Mouse (Mus musculus): ENCODE measurements around the gene Hmcn1. TPM values are rescaled to one million over a fixed set of nuclear protein-coding genes. Genes with fewer than 3 reads are reported as not detected.
A peak's percentile ranks its signal among the peaks of the same experiment; 100 is the strongest.

Hmcn1 gene
- polyA plus RNA-seq, 1 experiment = 1.6 TPM

DNA sequence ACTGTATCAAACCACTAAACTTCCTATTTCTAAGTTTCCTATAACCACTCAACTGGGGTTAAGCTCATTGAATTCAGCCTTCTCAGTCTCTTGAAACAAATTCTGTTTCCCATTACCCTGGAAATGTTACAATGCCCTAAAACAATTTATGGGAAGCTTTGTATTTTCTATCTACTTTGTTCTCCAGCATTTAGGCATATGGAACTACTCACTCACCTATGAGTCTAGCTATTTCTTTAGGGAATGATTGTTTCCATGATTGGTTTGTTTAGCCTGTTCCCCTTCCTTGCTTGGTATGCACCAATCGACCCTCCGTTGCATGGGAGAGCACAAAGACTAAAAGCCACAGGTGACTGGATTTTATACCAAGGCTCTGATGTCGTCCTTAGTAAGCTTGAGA is 446.8 kb downstream of the Hmcn1 start:
- Histone ChIP-seq H3K9ac (ENCODE audit: low read depth, poor library complexity, severe bottlenecking) (no peak overlapping the region), H3K36me3 (ENCODE audit: control insufficient read depth, insufficient read depth, low read length, poor library complexity, severe bottlenecking) (no peaks in the 10 kb centered on the region), H3K4me3 (ENCODE audit: low read depth, low read length) (no peak overlapping the region), H3K4me1 (ENCODE audit: control insufficient read depth, insufficient read depth, low read length) (no peaks in the 10 kb centered on the region), H3K27me3 (ENCODE audit: control insufficient read depth, insufficient read depth, low read length, poor library complexity, severe bottlenecking) (no peaks in the 10 kb centered on the region), H3K9me3 (replicated peaks; ENCODE audit: control insufficient read depth, insufficient read depth, low read length, poor library complexity, severe bottlenecking) (no peaks in the 10 kb centered on the region), H3K27ac (ENCODE audit: insufficient read depth, low read length) (no peak overlapping the region)
- TF ChIP-seq POLR2A (IDR thresholded peaks at IDR 0.05; ENCODE audit: insufficient read depth, low read length) = no peak
- TF ChIP-seq EP300 (IDR thresholded peaks at IDR 0.05; ENCODE audit: insufficient read depth, low read depth, low read length) = no peak
- no peak for TF ChIP-seq CTCF (IDR thresholded peaks at IDR 0.05; ENCODE audit: low read depth, low read length)

DNA sequence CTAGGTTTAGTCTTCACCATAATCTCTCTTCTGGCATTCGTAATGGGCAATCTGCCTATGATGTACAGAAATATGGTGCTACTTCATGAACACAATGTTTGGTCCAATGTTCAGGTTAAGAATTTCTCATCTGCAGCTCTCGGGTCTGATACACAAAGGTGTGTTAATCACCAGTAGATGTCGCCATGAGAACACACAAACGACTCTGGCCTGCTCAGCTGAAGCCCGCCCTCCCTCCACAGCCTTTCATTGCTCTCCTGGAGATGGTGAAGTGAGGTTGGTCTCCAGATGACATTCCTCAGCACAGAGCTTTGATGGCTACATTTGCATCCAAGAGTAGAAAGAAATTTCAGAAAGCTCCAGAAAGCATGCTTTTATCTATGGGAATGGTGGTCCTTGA is 453.0 kb downstream of the Hmcn1 start:
- no peak for TF ChIP-seq POLR2A (IDR thresholded peaks at IDR 0.05; ENCODE audit: insufficient read depth, low read length)
- peak; percentile 67 for TF ChIP-seq CTCF (IDR thresholded peaks at IDR 0.05; ENCODE audit: low read depth, low read length)
- TF ChIP-seq EP300 (IDR thresholded peaks at IDR 0.05; ENCODE audit: insufficient read depth, low read depth, low read length) = no peak
- Histone ChIP-seq H3K4me3 (ENCODE audit: low read depth, low read length) (no peak overlapping the region), H3K36me3 (ENCODE audit: control insufficient read depth, insufficient read depth, low read length, poor library complexity, severe bottlenecking) (no peaks in the 10 kb centered on the region), H3K27ac (ENCODE audit: insufficient read depth, low read length) (no peak overlapping the region), H3K27me3 (ENCODE audit: control insufficient read depth, insufficient read depth, low read length, poor library complexity, severe bottlenecking) (0 out of 2 replicates have a peak, but pooled peaks cover under 1% of the 10 kb centered on the region), H3K9me3 (replicated peaks; ENCODE audit: control insufficient read depth, insufficient read depth, low read length, poor library complexity, severe bottlenecking) (no peaks in the 10 kb centered on the region), H3K9ac (ENCODE audit: low read depth, poor library complexity, severe bottlenecking) (no peak overlapping the region), H3K4me1 (ENCODE audit: control insufficient read depth, insufficient read depth, low read length) (no peaks in the 10 kb centered on the region)

DNA sequence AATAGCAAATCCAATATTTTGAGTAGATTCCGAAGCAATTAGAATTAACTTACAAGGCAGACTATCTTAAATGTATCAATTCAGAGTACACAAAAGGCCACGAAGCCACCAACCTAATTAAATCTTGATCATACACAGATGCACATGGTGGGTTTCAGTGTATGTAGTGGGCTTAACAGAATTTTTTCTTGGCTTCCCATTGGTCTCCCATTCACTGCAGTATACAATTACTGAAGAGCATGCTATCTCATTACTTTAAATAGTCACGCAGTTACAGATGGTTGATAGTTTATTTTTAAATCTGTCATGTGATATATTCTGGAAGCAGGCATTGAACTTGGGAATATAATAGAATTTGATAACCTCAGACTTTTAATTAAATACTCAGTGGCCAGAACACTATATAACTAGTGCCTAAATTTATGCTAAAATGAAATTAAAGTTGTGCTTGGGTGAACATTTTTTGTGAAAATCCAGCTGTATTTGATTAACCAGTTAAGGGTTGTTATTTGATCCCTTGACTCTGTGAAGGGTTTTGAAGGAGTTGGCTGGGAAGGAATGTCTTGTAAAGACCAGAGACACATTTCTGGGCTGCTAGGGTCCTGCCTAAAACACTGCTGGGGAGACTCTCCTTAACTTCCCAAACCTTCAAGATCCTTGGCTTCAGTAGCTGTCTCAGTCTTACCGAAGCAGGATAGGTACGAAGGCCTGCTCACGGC is 455.7 kb downstream of the Hmcn1 start:
- H3K4me1 ChIP-seq (ENCODE audit: control insufficient read depth, insufficient read depth, low read length) = no peaks in the 10 kb centered on the region
- 0 out of 2 replicates have a peak, but pooled peaks cover 1% of the 10 kb centered on the region for H3K27me3 ChIP-seq (ENCODE audit: control insufficient read depth, insufficient read depth, low read length, poor library complexity, severe bottlenecking)
- H3K27ac ChIP-seq (ENCODE audit: insufficient read depth, low read length) = no peak overlapping the region
- H3K9ac ChIP-seq (ENCODE audit: low read depth, poor library complexity, severe bottlenecking) = no peak overlapping the region
- TF ChIP-seq CTCF (IDR thresholded peaks at IDR 0.05; ENCODE audit: low read depth, low read length) = no peak
- no peak for TF ChIP-seq EP300 (IDR thresholded peaks at IDR 0.05; ENCODE audit: insufficient read depth, low read depth, low read length)
- no peak for TF ChIP-seq POLR2A (IDR thresholded peaks at IDR 0.05; ENCODE audit: insufficient read depth, low read length)
- no peaks in the 10 kb centered on the region for H3K36me3 ChIP-seq (ENCODE audit: control insufficient read depth, insufficient read depth, low read length, poor library complexity, severe bottlenecking)
- no peaks in the 10 kb centered on the region for H3K9me3 ChIP-seq (replicated peaks; ENCODE audit: control insufficient read depth, insufficient read depth, low read length, poor library complexity, severe bottlenecking)
- no peak overlapping the region for H3K4me3 ChIP-seq (ENCODE audit: low read depth, low read length)

DNA sequence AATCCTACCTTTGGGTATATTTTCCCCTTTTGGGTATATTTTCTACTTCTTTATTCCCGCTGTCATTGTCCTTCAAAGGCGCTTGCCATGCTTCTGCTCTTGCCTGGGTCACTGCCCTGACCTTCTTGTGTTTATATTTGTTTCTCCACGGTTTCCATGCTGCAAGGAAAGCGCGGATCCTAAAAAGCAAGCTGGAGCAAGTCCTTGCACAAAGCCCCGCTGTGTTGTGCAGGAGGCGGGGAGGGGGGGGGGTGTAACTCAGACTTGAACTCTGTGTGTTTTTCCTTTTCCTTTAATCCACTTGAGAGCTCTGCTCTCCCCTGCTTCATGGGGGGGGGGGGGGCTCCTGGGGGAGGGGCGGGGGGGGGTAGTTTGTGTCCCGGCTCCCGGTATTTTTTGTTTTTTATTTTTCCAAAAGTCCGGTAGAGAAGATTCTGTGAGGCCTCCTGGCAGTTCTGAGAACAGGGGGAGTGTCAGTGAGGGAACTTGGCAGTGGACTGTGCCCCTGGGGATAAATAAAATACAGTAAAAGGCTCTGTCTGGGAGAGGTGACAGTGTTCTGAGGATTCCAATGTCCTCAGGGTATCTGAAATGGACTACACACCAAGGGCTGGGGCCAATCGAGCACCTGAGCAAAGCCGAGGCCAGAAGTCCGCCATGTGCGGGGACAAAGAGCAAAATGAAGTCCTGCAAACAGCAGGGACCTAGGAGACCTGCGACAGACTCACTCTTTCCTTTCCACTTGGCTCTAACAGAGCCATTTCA is 457.3 kb downstream of the Hmcn1 start:
- no peaks in the 10 kb centered on the region for H3K9me3 ChIP-seq (replicated peaks; ENCODE audit: control insufficient read depth, insufficient read depth, low read length, poor library complexity, severe bottlenecking)
- H3K36me3 ChIP-seq (ENCODE audit: control insufficient read depth, insufficient read depth, low read length, poor library complexity, severe bottlenecking) = no peaks in the 10 kb centered on the region
- H3K27ac ChIP-seq (ENCODE audit: insufficient read depth, low read length) = no peak overlapping the region
- H3K9ac ChIP-seq (ENCODE audit: low read depth, poor library complexity, severe bottlenecking) = no peak overlapping the region
- H3K27me3 ChIP-seq (ENCODE audit: control insufficient read depth, insufficient read depth, low read length, poor library complexity, severe bottlenecking) = 0 out of 2 replicates have a peak, but pooled peaks cover 1% of the 10 kb centered on the region
- H3K4me1 ChIP-seq (ENCODE audit: control insufficient read depth, insufficient read depth, low read length) = no peaks in the 10 kb centered on the region
- TF ChIP-seq POLR2A (IDR thresholded peaks at IDR 0.05; ENCODE audit: insufficient read depth, low read length) (no peak), EP300 (IDR thresholded peaks at IDR 0.05; ENCODE audit: insufficient read depth, low read depth, low read length) (no peak), CTCF (IDR thresholded peaks at IDR 0.05; ENCODE audit: low read depth, low read length) (no peak)
- H3K4me3 ChIP-seq (ENCODE audit: low read depth, low read length) = no peak overlapping the region

DNA sequence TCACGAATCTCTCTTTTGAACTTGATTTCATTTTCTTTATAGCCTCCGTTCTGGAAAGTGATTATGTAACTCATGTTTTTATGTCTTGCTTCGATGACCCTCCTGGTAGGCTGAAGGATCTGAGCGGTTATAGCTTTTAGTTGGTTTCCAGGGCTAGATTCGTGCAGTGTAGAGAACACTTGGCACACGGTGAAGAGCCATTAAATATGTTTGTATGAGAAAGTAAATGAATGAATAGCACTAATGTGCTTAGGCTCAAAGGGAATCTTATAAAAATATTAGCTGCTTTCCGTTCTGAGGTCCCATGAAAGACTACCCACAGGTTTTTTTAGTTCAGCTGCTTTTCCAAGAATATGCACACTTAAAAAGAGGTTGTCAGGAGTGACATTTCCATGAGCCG is 458.6 kb downstream of the Hmcn1 start:
- Histone ChIP-seq H3K4me3 (ENCODE audit: low read depth, low read length) (no peak overlapping the region), H3K9ac (ENCODE audit: low read depth, poor library complexity, severe bottlenecking) (no peak overlapping the region), H3K4me1 (ENCODE audit: control insufficient read depth, insufficient read depth, low read length) (no peaks in the 10 kb centered on the region), H3K36me3 (ENCODE audit: control insufficient read depth, insufficient read depth, low read length, poor library complexity, severe bottlenecking) (no peaks in the 10 kb centered on the region), H3K27ac (ENCODE audit: insufficient read depth, low read length) (no peak overlapping the region), H3K27me3 (ENCODE audit: control insufficient read depth, insufficient read depth, low read length, poor library complexity, severe bottlenecking) (0 out of 2 replicates have a peak, but pooled peaks cover 1% of the 10 kb centered on the region), H3K9me3 (replicated peaks; ENCODE audit: control insufficient read depth, insufficient read depth, low read length, poor library complexity, severe bottlenecking) (no peaks in the 10 kb centered on the region)
- TF ChIP-seq CTCF (IDR thresholded peaks at IDR 0.05; ENCODE audit: low read depth, low read length) (no peak), EP300 (IDR thresholded peaks at IDR 0.05; ENCODE audit: insufficient read depth, low read depth, low read length) (no peak), POLR2A (IDR thresholded peaks at IDR 0.05; ENCODE audit: insufficient read depth, low read length) (no peak)

DNA sequence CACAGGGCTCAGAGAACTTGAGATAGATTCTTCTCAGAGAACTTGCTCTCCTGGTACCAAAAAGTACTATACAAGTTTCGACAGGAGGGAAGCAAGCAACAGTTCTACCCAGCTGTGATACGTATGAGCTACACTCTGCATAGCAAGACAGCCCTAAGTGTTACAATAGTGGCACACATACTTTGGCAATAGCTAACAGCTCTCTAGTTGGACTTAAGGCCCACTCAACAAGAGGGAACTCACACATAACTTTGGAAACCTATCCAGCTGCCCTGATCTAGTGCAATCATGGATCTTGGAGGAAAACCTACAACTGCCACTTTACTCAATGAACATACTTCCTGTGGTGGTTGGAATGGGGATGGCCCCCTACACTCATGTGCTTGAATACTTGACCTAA is 480.2 kb downstream of the Hmcn1 start:
- H3K27me3 ChIP-seq (ENCODE audit: control insufficient read depth, insufficient read depth, low read length, poor library complexity, severe bottlenecking) = no peaks in the 10 kb centered on the region
- TF ChIP-seq EP300 (IDR thresholded peaks at IDR 0.05; ENCODE audit: insufficient read depth, low read depth, low read length) (no peak), CTCF (IDR thresholded peaks at IDR 0.05; ENCODE audit: low read depth, low read length) (no peak), POLR2A (IDR thresholded peaks at IDR 0.05; ENCODE audit: insufficient read depth, low read length) (no peak)

More for the DNA sequence above, 480.2 kb downstream of the Hmcn1 start:
- no peaks in the 10 kb centered on the region for H3K9me3 ChIP-seq (replicated peaks; ENCODE audit: control insufficient read depth, insufficient read depth, low read length, poor library complexity, severe bottlenecking)
- H3K9ac ChIP-seq (ENCODE audit: low read depth, poor library complexity, severe bottlenecking) = no peak overlapping the region
- H3K4me3 ChIP-seq (ENCODE audit: low read depth, low read length) = no peak overlapping the region
- H3K4me1 ChIP-seq (ENCODE audit: control insufficient read depth, insufficient read depth, low read length) = no peaks in the 10 kb centered on the region
- no peak overlapping the region for H3K27ac ChIP-seq (ENCODE audit: insufficient read depth, low read length)
- no peaks in the 10 kb centered on the region for H3K36me3 ChIP-seq (ENCODE audit: control insufficient read depth, insufficient read depth, low read length, poor library complexity, severe bottlenecking)

Other genes starting within 250 kb of the Hmcn1 start
- not detected in 2 replicates for gene Gm47985, start 189.1 kb upstream of the Hmcn1 start, polyA plus RNA-seq (2011; ENCODE audit: insufficient read depth, insufficient read length, low read depth, missing spikeins)
- gene Gm8947, start 198.9 kb upstream of the Hmcn1 start, polyA plus RNA-seq (2011; ENCODE audit: insufficient read depth, insufficient read length, low read depth, missing spikeins) = not detected in 2 replicates
- 0.75 TPM in 1 of 2 replicates, not detected in the other for gene Gm47995, start 205.0 kb upstream of the Hmcn1 start, polyA plus RNA-seq (2011; ENCODE audit: insufficient read depth, insufficient read length, low read depth, missing spikeins)
- not detected in 2 replicates for gene 3110040M04Rik, start 210.7 kb upstream of the Hmcn1 start, polyA plus RNA-seq (2011; ENCODE audit: insufficient read depth, insufficient read length, low read depth, missing spikeins)
- not detected in 2 replicates for gene Gm47996, start 216.7 kb upstream of the Hmcn1 start, polyA plus RNA-seq (2011; ENCODE audit: insufficient read depth, insufficient read length, low read depth, missing spikeins)